Mouse (Mus musculus): ENCODE measurements around the gene Sec24d.

Gene Sec24d

GRCm38 (mm10) chr3:123296654-123297053, 29.4 kb downstream of the Sec24d start:
- DNase-seq (ENCODE audit: low spot score in 2 of 2), result no peak

- DNase-seq (ENCODE audit: low spot score in 2 of 2), result no peak
Observed at GRCm38 (mm10) chr3:123298283-123298682, 31.0 kb downstream of the Sec24d start.

GRCm38 (mm10) chr3:123301521-123301920, 34.3 kb downstream of the Sec24d start:
- no peak for DNase-seq (ENCODE audit: low spot score in 2 of 2)

GRCm38 (mm10) chr3:123305611-123306010, 38.4 kb downstream of the Sec24d start:
- DNase-seq (ENCODE audit: low spot score in 2 of 2), result no peak

- no peak for DNase-seq (ENCODE audit: low spot score in 2 of 2)
Observed at GRCm38 (mm10) chr3:123307446-123307845, 40.2 kb downstream of the Sec24d start.

GRCm38 (mm10) chr3:123309141-123309540, 41.9 kb downstream of the Sec24d start:
- no peak for DNase-seq (ENCODE audit: low spot score in 2 of 2)

GRCm38 (mm10) chr3:123312477-123313062, 45.3 kb downstream of the Sec24d start:
- DNase-seq (ENCODE audit: low spot score in 2 of 2), result no peak

GRCm38 (mm10) chr3:123313477-123313876, 46.2 kb downstream of the Sec24d start:
- no peak for DNase-seq (ENCODE audit: low spot score in 2 of 2)

GRCm38 (mm10) chr3:123313920-123314614, 46.8 kb downstream of the Sec24d start:
- DNase-seq (ENCODE audit: low spot score in 2 of 2), result no peak

- peak in 1 of 2 experiments; percentile 14 for DNase-seq (ENCODE audit: low spot score in 2 of 2)
Observed at GRCm38 (mm10) chr3:123316066-123316465, 48.8 kb downstream of the Sec24d start.

- no peak for DNase-seq (ENCODE audit: low spot score in 2 of 2)
Observed at GRCm38 (mm10) chr3:123317081-123317480, 49.8 kb downstream of the Sec24d start.

- no peak for DNase-seq (ENCODE audit: low spot score in 2 of 2)
Observed at GRCm38 (mm10) chr3:123320341-123320740, 53.1 kb downstream of the Sec24d start.

GRCm38 (mm10) chr3:123321612-123322011, 54.4 kb downstream of the Sec24d start:
- DNase-seq (ENCODE audit: low spot score in 2 of 2), result no peak

GRCm38 (mm10) chr3:123322147-123322546, 54.9 kb downstream of the Sec24d start:
- DNase-seq (ENCODE audit: low spot score in 2 of 2), result peak in 1 of 2 experiments; percentile 31

GRCm38 (mm10) chr3:123324326-123324725, 57.1 kb downstream of the Sec24d start:
- DNase-seq (ENCODE audit: low spot score in 2 of 2), result no peak

GRCm38 (mm10) chr3:123329251-123329650, 62.0 kb downstream of the Sec24d start:
- DNase-seq (ENCODE audit: low spot score in 2 of 2), result peak in 1 of 2 experiments; percentile 11

GRCm38 (mm10) chr3:123330221-123330620, 63.0 kb downstream of the Sec24d start:
- no peak for DNase-seq (ENCODE audit: low spot score in 2 of 2)

GRCm38 (mm10) chr3:123332330-123333054, 65.2 kb downstream of the Sec24d start:
- no peak for DNase-seq (ENCODE audit: low spot score in 2 of 2)

GRCm38 (mm10) chr3:123333055-123333424, 65.8 kb downstream of the Sec24d start:
- DNase-seq (ENCODE audit: low spot score in 2 of 2), result peak in 1 of 2 experiments; percentile 28

- DNase-seq (ENCODE audit: low spot score in 2 of 2), result no peak
Observed at GRCm38 (mm10) chr3:123334947-123335346, 67.7 kb downstream of the Sec24d start.

GRCm38 (mm10) chr3:123335480-123335879, 68.2 kb downstream of the Sec24d start:
- DNase-seq (ENCODE audit: low spot score in 2 of 2), result no peak

- DNase-seq (ENCODE audit: low spot score in 2 of 2), result no peak
Observed at GRCm38 (mm10) chr3:123336455-123336854, 69.2 kb downstream of the Sec24d start.

GRCm38 (mm10) chr3:123336951-123337350, 69.7 kb downstream of the Sec24d start:
- DNase-seq (ENCODE audit: low spot score in 2 of 2), result peak; percentile 20 to 47
